Mouse (Mus musculus) frontal cortex, postnatal 25 days (tissue): ENCODE measurements around the gene Ankrd2.

ENCODE experiments used
- DNase-seq, 2 experiments: peaks; one replicate each; pipeline ENCODE4 v3.0.0; 2022; ENCODE audit warnings: low spot score in 2 of 2

Ankrd2 gene

DNA sequence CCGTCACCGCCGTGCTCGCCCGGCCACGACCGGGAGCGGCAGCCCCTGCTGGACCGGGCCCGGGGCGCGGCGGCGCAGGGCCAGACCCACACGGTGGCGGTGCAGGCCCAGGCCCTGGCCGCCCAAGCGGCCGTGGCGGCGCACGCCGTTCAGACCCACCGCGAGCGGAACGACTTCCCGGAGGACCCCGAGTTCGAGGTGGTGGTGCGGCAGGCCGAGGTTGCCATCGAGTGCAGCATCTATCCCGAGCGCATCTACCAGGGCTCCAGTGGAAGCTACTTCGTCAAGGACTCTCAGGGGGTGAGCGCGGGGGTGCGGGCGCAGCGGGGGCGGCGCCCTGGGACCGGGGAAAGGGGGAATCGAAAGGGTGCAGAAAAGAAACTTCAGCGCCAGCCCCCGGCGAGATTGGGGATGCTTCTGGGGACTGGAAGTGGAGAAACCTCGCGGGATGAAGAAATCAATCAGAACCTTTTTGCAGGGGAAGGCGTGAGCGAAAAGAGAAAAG lies 54.9 kb downstream of the Ankrd2 start:
- DNase-seq, result peak in 1 of 2 experiments; percentile 22
